Mouse (Mus musculus) midbrain, embryonic 13.5 days (tissue): ENCODE data around the gene Gm49394. TPM values are rescaled to one million over a fixed set of nuclear protein-coding genes. Genes with fewer than 3 reads are reported as not detected.

Experiments
- ATAC-seq: fragments of 200-750 bp; cut with Nextera tagmentation; 2 replicates; pipeline ENCODE4 v1.8.0; 2017; ENCODE audit warnings: mild to moderate bottlenecking, moderate TSS enrichment, moderate library complexity
- H3K27ac ChIP-seq: fragments of 300-500 bp; sonication (generic); 2 replicates; pipeline ENCODE4 v1.5.1; 2015; ENCODE audit warnings: inconsistent platforms, mild to moderate bottlenecking, moderate library complexity
- H3K27me3 ChIP-seq: fragments of 300-500 bp; sonication (generic); 2 replicates; pipeline ENCODE4 v1.6.1; 2015; ENCODE audit warnings: mild to moderate bottlenecking, inconsistent platforms
- H3K36me3 ChIP-seq: fragments of 300-500 bp; sonication (generic); 2 replicates; pipeline ENCODE4 v1.6.1; 2015; ENCODE audit warnings: mild to moderate bottlenecking, inconsistent platforms
- H3K4me1 ChIP-seq: fragments of 300-500 bp; sonication (generic); replicated peaks from 2 replicates; pipeline ENCODE4 v1.6.1; 2015; ENCODE audit warnings: inconsistent platforms
- H3K4me2 ChIP-seq: fragments of 300-500 bp; sonication (generic); replicated peaks from 2 replicates; pipeline ENCODE4 v1.6.1; 2015; ENCODE audit warnings: moderate library complexity, mild to moderate bottlenecking, inconsistent platforms
- H3K4me3 ChIP-seq: fragments of 300-500 bp; sonication (generic); replicated peaks from 2 replicates; pipeline ENCODE4 v1.5.1; 2015; ENCODE audit warnings: mild to moderate bottlenecking, inconsistent platforms
- H3K9ac ChIP-seq: fragments of 300-500 bp; sonication (generic); replicated peaks from 2 replicates; pipeline ENCODE4 v1.6.1; 2015; ENCODE audit warnings: mild to moderate bottlenecking, inconsistent platforms
- H3K9me3 ChIP-seq: fragments of 300-500 bp; sonication (generic); 2 replicates; pipeline ENCODE4 v1.6.1; 2016; ENCODE audit warnings: mild to moderate bottlenecking, inconsistent platforms
- WGBS: fragments of 180-500 bp; shearing (Covaris S2); methylation state at CpG from one replicate; pipeline ENCODE4 v1.1.7; 2015; 5-methylcytosine and 5-hydroxymethylcytosine counted together
- polyA plus RNA-seq: library from polyadenylated mRNA; unstranded; fragments of >200 nt; fragmentation: Nextera tagmentation; extraction: Ambion mirVana; gene quantifications from 2 replicates; pipeline ENCODE4 v1.2.1, GENCODE M21; 2015

Gene Gm49394
- polyA plus RNA-seq: not detected in 2 replicates

- Histone ChIP-seq H3K9me3 (peaks cover 15% of the 10 kb centered on the region), H3K9ac (no peak within 1 kb of the TSS), H3K27ac (no peak within 1 kb of the TSS), H3K4me1 (no peaks in the 10 kb centered on the region), H3K4me3 (no peak within 1 kb of the TSS), H3K27me3 (peaks cover 22% of the 10 kb centered on the region), H3K4me2 (no peak within 1 kb of the TSS), H3K36me3 (no peaks in the 10 kb centered on the region)
- no peak for ATAC-seq
- WGBS: 83% methylated on average over 23 of the region's 23 CpGs
Measured at GRCm38 (mm10) chr7:142669751-142670625, at the start of gene Gm49394. TSS of gene Gm49394 (minus strand) at chr7:142669942.

- H3K27ac ChIP-seq: peak overlapping the region; percentile 71; the same call in 1 of the 2 replicates
- ATAC-seq: peak; percentile 60
- H3K4me2 ChIP-seq: peak overlapping the region; percentile 55
- no peaks in the 10 kb centered on the region for H3K36me3 ChIP-seq
- H3K9ac ChIP-seq: peak overlapping the region; percentile 73
- 0 out of 2 replicates have a peak, but pooled peaks cover 4% of the 10 kb centered on the region for H3K4me1 ChIP-seq
- H3K4me3 ChIP-seq: peak overlapping the region; percentile 31
- H3K27me3 ChIP-seq: no peaks in the 10 kb centered on the region
- H3K9me3 ChIP-seq: no peaks in the 10 kb centered on the region
- WGBS: 9% methylated on average over 8 of the region's 8 CpGs
Measured at GRCm38 (mm10) chr7:142714783-142715498, 45.2 kb upstream of the Gm49394 start.

GRCm38 (mm10) chr7:142706873-142707272 lies 37.1 kb upstream of the Gm49394 start:
- H3K27ac ChIP-seq: no peak overlapping the region
- no peak overlapping the region for H3K9ac ChIP-seq
- 83% methylated on average over 2 of the region's 2 CpGs for WGBS
- no peak for ATAC-seq
- H3K4me1 ChIP-seq: no peaks in the 10 kb centered on the region
- no peaks in the 10 kb centered on the region for H3K36me3 ChIP-seq
- H3K4me3 ChIP-seq: no peak overlapping the region
- no peak overlapping the region for H3K4me2 ChIP-seq
- H3K9me3 ChIP-seq: no peaks in the 10 kb centered on the region
- no peaks in the 10 kb centered on the region for H3K27me3 ChIP-seq

GRCm38 (mm10) chr7:142699334-142699860 lies 29.7 kb upstream of the Gm49394 start:
- no peak for ATAC-seq
- no peaks in the 10 kb centered on the region for H3K9me3 ChIP-seq
- H3K27me3 ChIP-seq: no peaks in the 10 kb centered on the region
- H3K4me1 ChIP-seq: no peaks in the 10 kb centered on the region
- WGBS: 71% methylated on average over 5 of the region's 5 CpGs
- no peaks in the 10 kb centered on the region for H3K36me3 ChIP-seq
- H3K4me2 ChIP-seq: no peak overlapping the region
- H3K4me3 ChIP-seq: no peak overlapping the region
- H3K27ac ChIP-seq: no peak overlapping the region
- no peak overlapping the region for H3K9ac ChIP-seq

- Histone ChIP-seq H3K9ac (no peak overlapping the region), H3K4me3 (no peak overlapping the region), H3K27ac (no peak overlapping the region), H3K4me2 (no peak overlapping the region), H3K9me3 (no peaks in the 10 kb centered on the region), H3K4me1 (no peaks in the 10 kb centered on the region), H3K27me3 (no peaks in the 10 kb centered on the region), H3K36me3 (no peaks in the 10 kb centered on the region)
- 90% methylated on average over 3 of the region's 3 CpGs for WGBS
- no peak for ATAC-seq
Measured at GRCm38 (mm10) chr7:142678611-142679010, 8.9 kb upstream of the Gm49394 start.

GRCm38 (mm10) chr7:142675644-142676043 lies 5.9 kb upstream of the Gm49394 start:
- Histone ChIP-seq H3K4me1 (no peaks in the 10 kb centered on the region), H3K4me2 (no peak overlapping the region), H3K9me3 (no peaks in the 10 kb centered on the region; the same call in 1 of the 2 replicates), H3K4me3 (no peak overlapping the region), H3K27me3 (no peaks in the 10 kb centered on the region), H3K36me3 (no peaks in the 10 kb centered on the region), H3K9ac (no peak overlapping the region), H3K27ac (no peak overlapping the region)
- WGBS: 11% methylated on average over 3 of the region's 3 CpGs
- ATAC-seq: no peak

GRCm38 (mm10) chr7:142675141-142675540 lies 5.4 kb upstream of the Gm49394 start:
- Histone ChIP-seq H3K4me1 (no peaks in the 10 kb centered on the region), H3K27ac (no peak overlapping the region), H3K9ac (no peak overlapping the region), H3K4me3 (no peak overlapping the region), H3K27me3 (no peaks in the 10 kb centered on the region), H3K9me3 (peaks cover 3% of the 10 kb centered on the region), H3K4me2 (no peak overlapping the region), H3K36me3 (no peaks in the 10 kb centered on the region)
- ATAC-seq: no peak
- 74% methylated on average over 6 of the region's 6 CpGs for WGBS

GRCm38 (mm10) chr7:142672120-142672519 lies 2.4 kb upstream of the Gm49394 start:
- Histone ChIP-seq H3K9ac (no peak overlapping the region), H3K4me3 (no peak overlapping the region), H3K4me1 (no peaks in the 10 kb centered on the region), H3K36me3 (no peaks in the 10 kb centered on the region), H3K27me3 (peaks cover under 1% of the 10 kb centered on the region; the same call in 1 of the 2 replicates), H3K9me3 (peaks cover 15% of the 10 kb centered on the region), H3K4me2 (no peak overlapping the region), H3K27ac (no peak overlapping the region)
- WGBS: 8% methylated on average over 4 of the region's 4 CpGs
- ATAC-seq: peak; percentile 27; the same call in 1 of the 2 replicates

GRCm38 (mm10) chr7:142671067-142671466 lies 1.3 kb upstream of the Gm49394 start:
- no peaks in the 10 kb centered on the region for H3K4me1 ChIP-seq
- 89% methylated on average over 1 of the region's 1 CpGs for WGBS
- H3K9ac ChIP-seq: no peak overlapping the region
- H3K4me2 ChIP-seq: no peak overlapping the region
- peaks cover 12% of the 10 kb centered on the region for H3K27me3 ChIP-seq
- peaks cover 15% of the 10 kb centered on the region for H3K9me3 ChIP-seq
- no peak for ATAC-seq
- H3K27ac ChIP-seq: no peak overlapping the region
- H3K4me3 ChIP-seq: no peak overlapping the region
- H3K36me3 ChIP-seq: no peaks in the 10 kb centered on the region

- ATAC-seq: no peak
- H3K4me3 ChIP-seq: no peak overlapping the region
- peaks cover 5% of the 10 kb centered on the region; the same call in 1 of the 2 replicates for H3K4me1 ChIP-seq
- peaks cover 39% of the 10 kb centered on the region for H3K27me3 ChIP-seq
- H3K4me2 ChIP-seq: no peak overlapping the region
- no peak overlapping the region for H3K27ac ChIP-seq
- H3K9me3 ChIP-seq: peaks cover 15% of the 10 kb centered on the region
- no peaks in the 10 kb centered on the region for H3K36me3 ChIP-seq
- WGBS: 94% methylated on average over 1 of the region's 1 CpGs
- no peak overlapping the region for H3K9ac ChIP-seq
Measured at GRCm38 (mm10) chr7:142668328-142668727, 1.4 kb downstream of the Gm49394 start.

- Histone ChIP-seq H3K9me3 (peaks cover 15% of the 10 kb centered on the region), H3K27me3 (peaks cover 47% of the 10 kb centered on the region), H3K36me3 (no peaks in the 10 kb centered on the region), H3K27ac (no peak overlapping the region), H3K9ac (no peak overlapping the region), H3K4me2 (no peak overlapping the region), H3K4me1 (peaks cover 5% of the 10 kb centered on the region; the same call in 1 of the 2 replicates), H3K4me3 (no peak overlapping the region)
- ATAC-seq: no peak
- 96% methylated on average over 18 of the region's 18 CpGs for WGBS
Measured at GRCm38 (mm10) chr7:142667521-142667920, 2.2 kb downstream of the Gm49394 start.

GRCm38 (mm10) chr7:142666659-142667058 lies 3.1 kb downstream of the Gm49394 start, which contains the start of gene Igf2:
TSS of gene Igf2 (minus strand) at chr7:142666816.
- no peak for ATAC-seq
- 72% methylated on average over 2 of the region's 2 CpGs for whole genome bisulfite sequencing
- Histone ChIP-seq H3K36me3 (no peaks in the 10 kb centered on the region), H3K4me2 (no peak within 1 kb of the TSS), H3K27me3 (peaks cover 56% of the 10 kb centered on the region), H3K9ac (no peak within 1 kb of the TSS), H3K4me3 (no peak within 1 kb of the TSS), H3K27ac (no peak within 1 kb of the TSS), H3K4me1 (peaks cover 5% of the 10 kb centered on the region; the same call in 1 of the 2 replicates), H3K9me3 (peaks cover 15% of the 10 kb centered on the region)
